Mouse (Mus musculus): Measurements from ENCODE around the gene Birc2.

- TF ChIP-seq CTCF (IDR thresholded peaks at IDR 0.05; ENCODE audit: borderline replicate concordance, control insufficient read depth, extremely low read depth, insufficient read depth, low read length, poor library complexity) (no peak), POLR2A (IDR thresholded peaks at IDR 0.05; ENCODE audit: control insufficient read depth, extremely low read depth, insufficient read depth, low read length, poor library complexity) (no peak)
Observed at GRCm38 (mm10) chr9:7790580-7791084, 46.2 kb downstream of the Birc2 start.
